Mouse (Mus musculus) inflammation-experienced regulatory T-cells, adult 16 weeks (primary cell): ENCODE results near the gene Agtrap. TPM values are rescaled to one million over a fixed set of nuclear protein-coding genes. Genes with fewer than 3 reads are reported as not detected.

ENCODE experiments used
- polyA plus RNA-seq: library from polyadenylated mRNA; unstranded; fragments of 100-300 nt; shearing (Covaris generic); gene quantifications from one replicate; pipeline ENCODE4 v1.2.1, GENCODE M21; 2017

Agtrap gene
- 28.8 TPM for polyA plus RNA-seq

DNA sequence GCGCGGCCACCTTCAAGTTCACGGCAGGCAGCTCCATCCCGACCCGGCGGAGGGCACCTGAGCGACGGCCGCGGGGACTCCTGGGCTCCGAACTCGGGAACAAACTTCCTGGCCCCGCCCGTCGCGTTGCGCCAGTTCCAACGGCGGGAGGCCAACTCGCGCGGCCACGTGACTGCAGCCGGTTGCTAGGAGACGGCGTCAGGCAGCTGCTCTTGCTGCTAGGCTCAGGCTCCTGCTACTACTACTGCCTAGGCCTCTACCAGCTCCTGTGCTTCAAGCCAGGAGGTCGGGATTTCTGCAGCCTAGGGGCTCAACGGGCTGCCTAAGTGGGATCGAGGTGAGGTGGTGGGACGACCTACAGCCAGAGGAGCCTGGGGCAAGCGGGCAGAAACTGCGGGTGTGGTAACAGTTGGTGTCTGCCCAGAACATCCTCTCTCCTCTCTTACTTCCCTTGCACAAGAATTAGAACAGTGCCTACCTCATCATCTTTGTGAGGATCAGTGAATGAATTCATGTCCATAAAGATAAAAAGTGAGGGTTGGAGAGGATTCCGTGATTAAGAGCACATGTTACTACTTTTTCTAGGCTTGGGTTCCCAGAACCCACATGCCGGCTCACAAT, at the start of gene Agtrap:
Agtrap (minus strand) TSS at position 125 of the 621 bp plus-strand sequence.

DNA sequence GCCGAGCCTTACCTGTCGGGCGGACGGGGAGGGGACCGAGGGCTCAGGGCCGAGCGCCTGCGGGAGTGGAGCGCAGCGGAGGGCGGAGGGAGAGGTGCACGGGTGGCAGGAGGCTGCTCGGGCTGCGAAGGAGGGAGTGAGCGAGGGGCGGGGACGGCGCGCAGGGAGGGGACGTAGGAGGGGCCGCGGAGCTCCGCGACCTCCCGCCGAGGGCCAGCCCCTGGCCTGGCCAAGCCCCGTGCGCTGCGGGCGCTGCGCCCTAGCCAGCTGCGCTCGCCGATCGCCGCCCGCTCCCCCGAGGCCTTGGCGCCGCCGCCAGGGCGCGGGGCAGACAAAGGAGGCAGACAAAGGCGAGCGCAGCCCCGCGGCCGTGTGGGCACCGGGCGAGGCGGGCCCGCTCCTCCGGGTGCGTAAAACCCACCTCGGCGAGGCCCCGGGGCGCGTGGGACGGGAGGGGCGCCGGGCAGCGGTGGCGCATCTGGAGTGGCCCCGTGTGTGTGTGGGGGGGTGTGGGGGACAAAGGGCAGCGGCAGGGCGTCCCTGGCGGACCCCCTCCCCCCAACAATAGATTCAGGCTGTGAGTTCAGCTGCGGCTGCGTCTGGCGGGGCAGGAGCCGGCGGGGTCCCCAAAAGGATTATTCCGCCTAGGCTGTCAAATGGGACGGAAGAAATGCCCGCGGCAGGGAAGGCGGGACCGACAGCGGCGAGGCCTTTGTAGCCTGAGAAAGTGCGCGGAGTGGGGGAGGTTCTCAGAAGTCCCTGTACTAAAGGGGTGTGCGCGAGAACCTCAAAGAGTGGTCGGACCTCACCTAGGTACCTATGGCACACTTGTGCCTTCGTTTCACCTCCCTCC, 43.0 kb upstream of the Agtrap start, which contains the start of gene Draxin:
Draxin (minus strand) TSS at position 138 of the 853 bp plus-strand sequence.

GRCm38 (mm10) chr4:148130133-148130532, 42.3 kb upstream of the Agtrap start, which contains the start of gene Mad2l2:
Gene Mad2l2 (plus strand): TSS chr4:148130384.

GRCm38 (mm10) chr4:148038600-148039253, 49.1 kb downstream of the Agtrap start, which contains the start of the genes Clcn6 and Mthfr:
Gene Clcn6 (minus strand): TSS chr4:148038821.
Gene Mthfr (plus strand): TSS chr4:148039077.

Other genes starting within 250 kb of the Agtrap start
- 6.3 TPM for gene Zfp933, start 239.7 kb downstream of the Agtrap start, polyA plus RNA-seq
- 128 TPM for gene Miip, start 219.2 kb downstream of the Agtrap start, polyA plus RNA-seq
- 5.6 TPM for gene Fv1, start 219.1 kb downstream of the Agtrap start, polyA plus RNA-seq
- gene Mfn2, start 183.3 kb downstream of the Agtrap start, polyA plus RNA-seq: 55.8 TPM
- gene Plod1, start 151.3 kb downstream of the Agtrap start, polyA plus RNA-seq: 11.6 TPM
- 4.5 TPM for gene 2510039O18Rik, start 147.1 kb downstream of the Agtrap start, polyA plus RNA-seq
- gene Nppb, start 102.2 kb downstream of the Agtrap start, polyA plus RNA-seq: not detected
- gene Nppa, start 87.3 kb downstream of the Agtrap start, polyA plus RNA-seq: not detected
- gene Clcn6, start 49.2 kb downstream of the Agtrap start, polyA plus RNA-seq: 10.1 TPM
- gene Mthfr, start 49.0 kb downstream of the Agtrap start, polyA plus RNA-seq: 21.3 TPM
- gene Mad2l2, start 42.4 kb upstream of the Agtrap start, polyA plus RNA-seq: 49.7 TPM
- gene Draxin, start 42.7 kb upstream of the Agtrap start, polyA plus RNA-seq: 0.06 TPM
- 50.2 TPM for gene Fbxo6, start 64.1 kb upstream of the Agtrap start, polyA plus RNA-seq
- gene Fbxo44, start 72.5 kb upstream of the Agtrap start, polyA plus RNA-seq: 4.3 TPM
- gene Fbxo2, start 72.6 kb upstream of the Agtrap start, polyA plus RNA-seq: not detected
- gene Disp3, start 199.9 kb upstream of the Agtrap start, polyA plus RNA-seq: not detected